Mouse (Mus musculus): ENCODE measurements around the gene Nupr1.

Nupr1 gene

DNA sequence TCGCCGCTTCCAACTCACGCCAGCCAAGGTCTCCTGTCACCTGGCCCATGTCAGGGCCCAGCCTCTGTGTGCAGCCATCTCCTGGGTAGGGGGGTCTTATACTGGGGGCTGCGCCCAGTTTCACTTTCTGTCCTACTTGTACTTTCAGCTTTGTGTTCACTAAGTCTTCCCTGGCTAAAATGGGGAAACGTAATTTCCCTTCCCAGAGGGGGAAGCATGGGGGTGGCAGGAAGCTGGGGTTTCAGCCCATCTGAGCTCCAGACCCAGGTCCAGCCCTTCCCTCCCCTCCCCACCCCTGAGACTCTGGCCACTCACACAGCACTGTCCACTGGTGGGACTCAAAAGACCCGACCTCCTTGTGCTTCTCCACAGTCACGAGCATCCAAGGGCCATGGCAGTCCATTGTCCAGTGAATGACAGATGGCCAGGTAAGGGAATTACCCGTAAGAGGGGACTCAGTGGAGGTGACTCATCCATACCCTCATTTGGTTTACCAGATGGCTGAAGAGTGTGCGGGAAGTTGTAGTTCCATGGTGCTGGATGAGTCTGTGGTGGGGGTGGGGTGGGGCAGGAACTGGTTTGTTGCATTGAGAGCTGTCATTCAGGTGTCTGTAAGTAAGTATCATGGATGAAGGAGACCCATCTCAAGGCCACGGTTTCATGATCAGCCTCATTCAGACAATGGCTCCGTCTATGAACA lies 35.6 kb downstream of the Nupr1 start, which contains the start of gene Il27:
TSS of gene Il27 (minus strand) at position 80 of the 700 bp plus-strand sequence.
- DNase-seq, result no peak

- peak; percentile 89 for DNase-seq
Observed at GRCm38 (mm10) chr7:126587779-126588178, 42.9 kb downstream of the Nupr1 start.

DNA sequence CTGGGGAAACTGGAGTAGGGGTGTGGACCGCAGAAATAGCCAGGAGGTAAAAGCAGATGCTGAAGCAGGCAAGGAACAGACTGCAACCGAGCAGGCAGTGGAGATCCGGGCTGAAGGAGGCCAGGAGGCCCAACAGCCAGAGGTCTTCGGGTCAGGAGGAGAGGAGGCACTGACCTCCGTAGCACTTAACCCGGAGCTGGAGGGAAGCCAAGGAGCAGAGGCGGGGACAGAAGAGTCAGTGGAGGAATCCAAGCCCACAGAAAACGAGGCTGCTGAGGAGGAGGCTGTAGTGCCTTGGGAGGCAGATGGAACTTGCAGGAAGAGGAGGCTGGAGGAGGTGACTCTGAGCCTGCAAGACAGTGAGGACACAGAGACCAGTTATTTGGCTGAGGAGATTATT lies 43.8 kb downstream of the Nupr1 start:
- no peak for DNase-seq

GRCm38 (mm10) chr7:126585717-126586116 lies 44.9 kb downstream of the Nupr1 start, which contains the start of gene Cln3:
Gene Cln3 (minus strand): TSS chr7:126585817.
- DNase-seq, result no peak

GRCm38 (mm10) chr7:126584506-126584977 lies 46.1 kb downstream of the Nupr1 start, which contains the start of gene Apobr:
Gene Apobr (plus strand): TSS chr7:126584942.
- DNase-seq, result no peak

DNA sequence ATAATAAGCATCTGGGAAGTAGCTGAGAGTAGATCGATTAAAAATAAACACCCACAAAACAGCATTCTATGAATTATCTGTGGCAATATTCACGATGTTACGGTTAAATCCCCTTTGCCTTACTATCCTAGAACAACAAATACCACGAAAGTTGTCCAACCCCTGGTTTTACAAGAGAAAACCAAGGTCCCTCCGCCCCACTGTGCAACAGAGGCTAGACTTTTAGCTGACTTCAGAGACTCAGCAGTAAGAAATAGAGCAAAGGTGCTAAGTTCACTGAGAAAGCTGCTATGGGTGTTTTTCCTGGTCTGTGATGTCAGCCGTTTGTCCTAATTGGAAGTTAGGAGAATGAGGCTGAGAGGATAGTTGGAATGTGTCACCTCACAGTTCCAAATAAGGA lies 46.9 kb downstream of the Nupr1 start:
- peak; percentile 5 for DNase-seq

GRCm38 (mm10) chr7:126583251-126583709 lies 47.4 kb downstream of the Nupr1 start:
- peak; percentile 94 for DNase-seq

DNA sequence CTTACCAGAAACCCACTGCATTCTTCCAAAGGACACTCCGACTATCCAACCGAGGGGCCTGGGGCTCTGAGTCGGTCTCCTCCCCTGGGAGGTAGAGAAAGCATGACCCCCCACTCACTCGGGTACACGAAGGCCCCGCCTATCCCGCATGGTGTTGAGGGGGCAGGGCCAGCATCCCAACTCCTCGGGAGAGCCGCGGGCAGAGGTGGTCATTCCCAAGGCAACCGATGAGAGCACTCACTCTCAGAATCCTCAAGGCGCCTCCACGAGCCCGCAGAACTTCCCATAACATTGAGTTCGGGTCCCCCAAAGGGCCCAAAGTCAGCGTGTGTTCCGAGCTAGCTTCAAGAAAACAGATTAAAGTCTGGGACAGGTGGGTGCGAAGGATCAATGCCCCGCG lies 47.9 kb downstream of the Nupr1 start:
- DNase-seq, result peak; percentile 74

- DNase-seq, result no peak
Observed at GRCm38 (mm10) chr7:126581661-126582060, 49.0 kb downstream of the Nupr1 start.

DNA sequence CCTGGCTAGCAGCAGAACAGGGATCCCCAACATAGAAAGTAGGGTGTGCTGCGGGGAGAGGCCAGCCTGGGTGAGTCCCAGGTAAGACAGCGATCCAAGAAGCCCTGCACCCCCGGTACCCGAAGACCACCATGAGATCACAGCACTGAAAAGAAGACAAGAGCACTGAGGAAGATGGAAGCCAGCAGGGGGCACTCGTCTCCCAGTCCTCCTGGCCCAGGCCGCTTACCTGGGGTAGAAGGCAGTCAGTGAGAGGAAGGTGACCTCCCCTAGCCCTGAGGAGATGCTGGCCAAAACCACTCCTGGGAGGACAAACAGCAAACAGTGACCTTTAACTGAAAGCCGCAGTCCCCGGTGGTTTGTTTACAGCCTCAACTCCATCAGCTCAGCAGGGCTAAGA lies 51.5 kb downstream of the Nupr1 start:
- peak; percentile 47 for DNase-seq

GRCm38 (mm10) chr7:126576946-126577345 lies 53.7 kb downstream of the Nupr1 start:
- peak; percentile 64 for DNase-seq

Measured in embryo, embryonic 11 days (tissue).